Mouse (Mus musculus): ENCODE measurements around the gene Qrsl1. TPM values are rescaled to one million over a fixed set of nuclear protein-coding genes. Genes with fewer than 3 reads are reported as not detected.

Gene Qrsl1
- polyA plus RNA-seq, 2 experiments: 5.6 to 7.2 TPM

DNA sequence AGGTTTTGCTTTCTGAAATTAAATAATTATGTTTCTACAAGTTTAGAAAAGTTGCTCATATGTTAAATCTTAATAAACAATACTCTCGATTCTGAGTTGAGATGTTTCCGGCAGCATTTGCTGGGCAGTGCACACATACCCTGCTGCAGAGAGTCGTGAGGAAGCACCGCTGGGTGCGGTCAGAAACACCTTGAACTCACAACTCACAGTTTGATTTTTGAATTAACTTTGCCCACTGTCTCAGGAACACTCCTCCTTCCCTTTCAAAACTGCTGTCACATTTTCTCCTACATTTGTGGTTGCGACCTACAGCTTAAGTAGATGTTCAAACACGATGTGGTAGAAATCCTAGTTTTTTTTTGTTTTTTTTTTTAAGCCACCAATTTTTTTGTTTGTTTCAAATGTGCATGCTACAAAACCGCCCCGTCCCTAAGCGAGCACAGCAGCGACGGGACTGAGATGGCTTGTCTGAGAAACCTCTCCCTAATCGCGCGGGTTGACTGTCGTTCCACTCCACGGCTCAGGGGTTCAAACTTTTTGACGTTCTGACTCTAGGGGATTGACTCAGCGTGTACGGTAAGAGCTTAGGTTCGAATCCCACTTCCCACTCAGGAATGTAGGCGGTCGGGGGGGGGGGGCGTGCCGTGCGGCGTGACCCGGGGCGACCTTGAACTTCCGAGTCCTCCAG lies 518 bp downstream of the Qrsl1 start:
- H3K4me3 ChIP-seq (ENCODE audit: insufficient read depth in 1 of 2, low read depth in 2 of 2, low read length in 2 of 2): peak overlapping the region; percentile 93 to 100
- DNase-seq (ENCODE audit: low read depth in 3 of 3, low spot score in 3 of 3) (peak in 1 of 3 experiments; percentile 35), ATAC-seq (ENCODE audit: insufficient read depth) (peak; percentile 70)
- H3K9ac ChIP-seq (replicated peaks): peak overlapping the region; percentile 86
- H3K4me2 ChIP-seq (ENCODE audit: low read depth): peak overlapping the region; percentile 91
- TF ChIP-seq EP300 (IDR thresholded peaks at IDR 0.05; ENCODE audit: low read depth) (no peak), CTCF (IDR thresholded peaks at IDR 0.05; ENCODE audit: low read depth) (no peak)
- no peaks in the 10 kb centered on the region for H3K27me3 ChIP-seq (ENCODE audit: control insufficient read depth, insufficient read depth, low read length)
- no peaks in the 10 kb centered on the region for H3K9me3 ChIP-seq (ENCODE audit: control insufficient read depth, low read length)
- peaks cover 6 to 9% of the 10 kb centered on the region in 2 experiments for H3K4me1 ChIP-seq (replicated peaks; ENCODE audit: control insufficient read depth in 2 of 2, insufficient read depth in 2 of 2, low read length in 1 of 2)
- WGBS (ENCODE audit: insufficient replicate concordance): 5% methylated on average over 30 of the region's 30 CpGs
- H3K36me3 ChIP-seq (replicated peaks; ENCODE audit: control insufficient read depth, insufficient read depth, low read depth): no peaks in the 10 kb centered on the region
- H3K27ac ChIP-seq: no peak overlapping the region

DNA sequence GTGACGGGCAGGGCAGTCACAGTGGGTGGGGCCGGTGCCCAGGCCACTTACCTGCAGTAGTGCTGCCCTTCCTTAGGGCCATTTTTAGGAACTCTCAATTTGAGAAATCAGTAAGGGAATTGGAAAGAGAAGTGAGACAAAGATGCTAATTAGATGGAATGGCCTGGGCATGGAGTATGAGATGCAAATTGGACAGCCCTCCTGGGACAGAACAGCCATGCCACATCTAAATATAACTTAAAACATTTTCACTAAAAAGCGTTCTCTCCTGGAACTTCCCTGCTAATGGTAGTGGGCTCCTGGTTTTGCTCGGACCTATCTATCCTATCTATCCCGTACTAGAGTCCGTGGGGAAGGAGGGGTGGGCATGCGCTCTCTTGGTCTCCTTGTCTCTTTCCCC lies 3.3 kb downstream of the Qrsl1 start:
- 75% methylated on average over 7 of the region's 7 CpGs for WGBS (ENCODE audit: insufficient replicate concordance)
- DNase-seq (ENCODE audit: low read depth in 3 of 3, low spot score in 3 of 3) (no peak), ATAC-seq (ENCODE audit: insufficient read depth) (no peak)
- H3K27ac ChIP-seq: no peak overlapping the region
- no peak overlapping the region for H3K4me2 ChIP-seq (ENCODE audit: low read depth)
- H3K4me1 ChIP-seq (replicated peaks; ENCODE audit: control insufficient read depth in 2 of 2, insufficient read depth in 2 of 2, low read length in 1 of 2): peaks cover 6 to 9% of the 10 kb centered on the region in 2 experiments
- no peaks in the 10 kb centered on the region for H3K36me3 ChIP-seq (replicated peaks; ENCODE audit: control insufficient read depth, insufficient read depth, low read depth)
- no peak overlapping the region for H3K9ac ChIP-seq (replicated peaks)
- H3K9me3 ChIP-seq (ENCODE audit: control insufficient read depth, low read length): no peaks in the 10 kb centered on the region
- no peak overlapping the region for H3K4me3 ChIP-seq (ENCODE audit: insufficient read depth in 1 of 2, low read depth in 2 of 2, low read length in 2 of 2)
- TF ChIP-seq EP300 (IDR thresholded peaks at IDR 0.05; ENCODE audit: low read depth) (no peak), CTCF (IDR thresholded peaks at IDR 0.05; ENCODE audit: low read depth) (no peak)
- no peaks in the 10 kb centered on the region for H3K27me3 ChIP-seq (ENCODE audit: control insufficient read depth, insufficient read depth, low read length)

DNA sequence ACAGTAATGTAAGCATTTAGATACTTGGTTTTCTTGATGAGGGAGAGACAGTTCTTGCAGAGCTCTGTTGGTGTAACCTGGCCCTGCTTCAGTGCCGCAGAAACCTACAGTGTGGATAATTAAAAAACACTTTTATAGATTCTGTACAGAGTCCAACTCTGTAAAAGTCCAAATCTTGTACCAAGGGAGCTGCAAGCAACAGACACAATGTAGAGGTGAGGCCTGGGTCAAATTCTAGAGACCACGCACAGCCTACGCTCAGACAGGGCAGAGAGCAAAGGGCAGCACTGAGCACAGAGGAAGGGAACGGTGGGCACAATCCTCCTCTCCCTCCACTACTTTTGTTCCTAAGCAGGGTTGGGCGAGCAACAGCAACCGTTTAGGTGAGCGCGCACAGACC lies 5.5 kb downstream of the Qrsl1 start:
- Histone ChIP-seq H3K9me3 (ENCODE audit: control insufficient read depth, low read length) (no peaks in the 10 kb centered on the region), H3K9ac (replicated peaks) (no peak overlapping the region), H3K4me3 (ENCODE audit: insufficient read depth in 1 of 2, low read depth in 2 of 2, low read length in 2 of 2) (no peak overlapping the region), H3K4me2 (ENCODE audit: low read depth) (no peak overlapping the region), H3K27ac (no peak overlapping the region), H3K36me3 (replicated peaks; ENCODE audit: control insufficient read depth, insufficient read depth, low read depth) (no peaks in the 10 kb centered on the region), H3K4me1 (replicated peaks; ENCODE audit: control insufficient read depth in 2 of 2, insufficient read depth in 2 of 2, low read length in 1 of 2) (peaks cover 0 to 3% of the 10 kb centered on the region in 2 experiments; a peak in 3 of 4 replicates), H3K27me3 (ENCODE audit: control insufficient read depth, insufficient read depth, low read length) (no peaks in the 10 kb centered on the region)
- TF ChIP-seq CTCF (IDR thresholded peaks at IDR 0.05; ENCODE audit: low read depth): no peak
- TF ChIP-seq EP300 (IDR thresholded peaks at IDR 0.05; ENCODE audit: low read depth): no peak
- ATAC-seq (ENCODE audit: insufficient read depth) (no peak), DNase-seq (ENCODE audit: low read depth in 3 of 3, low spot score in 3 of 3) (no peak)
- WGBS (ENCODE audit: insufficient replicate concordance): 88% methylated on average over 8 of the region's 8 CpGs

DNA sequence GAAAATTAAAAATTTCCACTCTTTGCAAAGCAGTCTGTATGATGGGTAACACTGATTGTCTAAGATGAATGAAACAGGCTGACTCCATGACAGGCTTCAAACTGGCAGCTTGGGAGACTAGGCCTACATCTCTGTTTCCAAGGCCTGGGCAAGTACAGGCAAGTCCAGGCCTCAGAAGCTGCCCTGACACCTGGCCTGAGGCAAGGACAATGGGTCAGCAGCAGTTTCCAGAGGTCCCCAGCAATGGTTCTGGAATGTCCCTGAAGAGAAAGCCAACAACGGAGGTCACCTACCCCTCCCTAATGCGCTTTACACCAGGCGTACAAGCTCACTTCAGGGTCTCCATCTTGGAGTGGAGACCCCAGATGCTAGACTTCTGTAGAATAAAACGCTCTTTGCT lies 8.6 kb downstream of the Qrsl1 start:
- 81% methylated on average over 4 of the region's 4 CpGs for WGBS (ENCODE audit: insufficient replicate concordance)
- no peak overlapping the region for H3K27ac ChIP-seq
- H3K4me1 ChIP-seq (replicated peaks; ENCODE audit: control insufficient read depth in 2 of 2, insufficient read depth in 2 of 2, low read length in 1 of 2): no peaks in the 10 kb centered on the region; a peak in 1 of 4 replicates
- H3K9ac ChIP-seq (replicated peaks): no peak overlapping the region
- H3K36me3 ChIP-seq (replicated peaks; ENCODE audit: control insufficient read depth, insufficient read depth, low read depth): no peaks in the 10 kb centered on the region
- no peak for ATAC-seq (ENCODE audit: insufficient read depth)
- no peaks in the 10 kb centered on the region for H3K9me3 ChIP-seq (ENCODE audit: control insufficient read depth, low read length)
- no peak for DNase-seq (ENCODE audit: low read depth in 3 of 3, low spot score in 3 of 3)
- H3K4me2 ChIP-seq (ENCODE audit: low read depth): no peak overlapping the region
- no peak overlapping the region for H3K4me3 ChIP-seq (ENCODE audit: insufficient read depth in 1 of 2, low read depth in 2 of 2, low read length in 2 of 2)
- H3K27me3 ChIP-seq (ENCODE audit: control insufficient read depth, insufficient read depth, low read length): no peaks in the 10 kb centered on the region
- no peak for TF ChIP-seq CTCF (IDR thresholded peaks at IDR 0.05; ENCODE audit: low read depth)
- TF ChIP-seq EP300 (IDR thresholded peaks at IDR 0.05; ENCODE audit: low read depth): no peak

DNA sequence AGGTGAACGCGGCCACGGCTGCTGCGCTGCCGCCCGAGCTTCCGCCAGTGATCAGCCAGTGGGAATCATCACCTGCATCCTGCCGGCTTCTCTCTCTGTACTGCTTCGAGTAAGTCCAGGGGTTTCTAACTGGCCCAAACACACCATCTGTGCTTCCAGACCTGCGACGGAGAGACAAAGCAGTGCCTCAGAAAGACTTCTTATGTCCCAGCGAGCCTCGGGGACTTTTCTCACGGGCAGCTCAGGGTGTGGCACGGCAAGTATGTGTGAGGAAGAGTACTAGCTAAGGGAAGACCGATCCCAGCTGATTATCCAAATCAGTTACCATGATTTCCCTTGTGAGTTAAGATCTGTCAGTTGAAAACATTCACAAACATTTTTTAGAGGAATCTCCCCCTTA lies 12.6 kb downstream of the Qrsl1 start:
- no peak overlapping the region for H3K27ac ChIP-seq
- no peaks in the 10 kb centered on the region for H3K36me3 ChIP-seq (replicated peaks; ENCODE audit: control insufficient read depth, insufficient read depth, low read depth)
- H3K4me3 ChIP-seq (ENCODE audit: insufficient read depth in 1 of 2, low read depth in 2 of 2, low read length in 2 of 2): no peak overlapping the region
- WGBS (ENCODE audit: insufficient replicate concordance): 84% methylated on average over 16 of the region's 16 CpGs
- no peak for ATAC-seq (ENCODE audit: insufficient read depth)
- no peaks in the 10 kb centered on the region for H3K27me3 ChIP-seq (ENCODE audit: control insufficient read depth, insufficient read depth, low read length)
- H3K9ac ChIP-seq (replicated peaks): no peak overlapping the region
- DNase-seq (ENCODE audit: low read depth in 3 of 3, low spot score in 3 of 3): no peak
- H3K9me3 ChIP-seq (ENCODE audit: control insufficient read depth, low read length): no peaks in the 10 kb centered on the region
- no peak overlapping the region for H3K4me2 ChIP-seq (ENCODE audit: low read depth)
- H3K4me1 ChIP-seq (replicated peaks; ENCODE audit: control insufficient read depth in 2 of 2, insufficient read depth in 2 of 2, low read length in 1 of 2): no peaks in the 10 kb centered on the region; a peak in 1 of 4 replicates
- TF ChIP-seq EP300 (IDR thresholded peaks at IDR 0.05; ENCODE audit: low read depth) (no peak), CTCF (IDR thresholded peaks at IDR 0.05; ENCODE audit: low read depth) (no peak)
